Mouse (Mus musculus) cerebellum, adult 2 months (tissue): Measurements from ENCODE around the gene Mff. TPM values are rescaled to one million over a fixed set of nuclear protein-coding genes. Genes with fewer than 3 reads are reported as not detected.

Experiments used
- DNase-seq, 2 experiments: peaks; one replicate each; pipeline ENCODE4 v3.0.0; 2021
- H3K27ac ChIP-seq: fragments of 200-500 bp; 2 replicates; pipeline ENCODE4 v1.5.1; 2012; ENCODE audit warnings: low read length, control low read depth, inconsistent platforms; ENCODE audit not compliant: insufficient read depth
- H3K27me3 ChIP-seq: fragments of 200-500 bp; 2 replicates; pipeline ENCODE4 v1.6.1; 2012; ENCODE audit warnings: inconsistent platforms, mild to moderate bottlenecking, low read length, moderate library complexity; ENCODE audit not compliant: control insufficient read depth, insufficient read depth
- H3K4me1 ChIP-seq: fragments of 200-500 bp; 2 replicates; pipeline ENCODE4 v1.6.1; 2011; ENCODE audit warnings: low read length; ENCODE audit not compliant: control insufficient read depth, insufficient read depth
- H3K4me3 ChIP-seq: fragments of 200-500 bp; replicated peaks from 2 replicates; pipeline ENCODE3; 2011; ENCODE audit warnings: mild to moderate bottlenecking, low read depth, low read length, control low read depth; ENCODE audit not compliant: insufficient read depth
- CTCF ChIP-seq: fragments of 200-500 bp; IDR thresholded peaks from 2 replicates; pipeline ENCODE4 v1.5.1; 2011; ENCODE audit warnings: low read depth, mild to moderate bottlenecking, control low read depth, low read length, moderate library complexity, borderline replicate concordance; ENCODE audit not compliant: insufficient read depth
- POLR2A ChIP-seq: fragments of 200-500 bp; IDR thresholded peaks from 2 replicates; pipeline ENCODE4 v1.6.1; 2011; ENCODE audit warnings: low read length, control low read depth, borderline replicate concordance; ENCODE audit not compliant: insufficient read depth
- WGBS: fragments of 180-500 bp; shearing (Covaris S2); methylation state at CpG from one replicate; pipeline ENCODE4 v1.1.7; 2018; 5-methylcytosine and 5-hydroxymethylcytosine counted together
- polyA plus RNA-seq: library from polyadenylated mRNA; depleted of rRNA; stranded (reverse); fragments of >200 nt; gene quantifications from 2 replicates; pipeline ENCODE4 v1.2.3, GENCODE M21; 2012

The Mff gene
- polyA plus RNA-seq, 1 experiment = 404 TPM

DNA sequence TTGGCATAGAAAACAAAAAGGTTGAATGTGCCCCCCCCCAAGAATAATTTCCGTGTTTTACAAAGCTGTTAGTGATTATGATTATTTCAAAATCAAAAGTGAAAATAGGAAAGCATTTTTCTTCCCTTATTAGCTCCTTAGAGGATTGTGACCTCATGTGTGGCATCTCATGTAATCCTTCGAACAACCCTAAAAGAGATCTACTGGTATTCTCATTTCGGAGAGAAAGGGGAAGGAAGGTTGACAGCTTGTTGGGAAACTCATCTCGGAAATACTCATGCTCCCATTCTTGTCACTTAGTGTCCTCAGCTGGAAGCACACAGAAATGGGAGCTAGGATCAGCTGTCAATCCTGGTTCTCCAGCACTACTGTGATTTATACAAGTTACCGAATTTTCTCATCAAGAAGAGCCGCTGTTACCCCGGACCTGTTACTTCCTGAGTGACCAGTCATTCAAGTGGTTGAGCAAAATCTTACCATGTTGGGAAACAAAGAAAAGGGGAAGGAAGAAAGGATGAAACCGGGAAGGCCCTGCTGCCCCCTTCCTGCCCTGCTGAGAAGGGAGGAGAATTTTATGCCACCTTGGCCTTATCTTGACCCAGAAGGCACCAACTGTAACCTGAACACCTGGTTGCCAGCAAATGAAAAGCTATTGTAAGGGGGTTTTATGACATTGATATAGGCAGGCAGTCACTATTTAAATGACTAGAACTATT is 36.9 kb downstream of the Mff start:
- DNase-seq = no peak
- 92% methylated on average over 8 of the region's 8 CpGs for WGBS
- no peak overlapping the region for H3K27ac ChIP-seq
- no peak overlapping the region for H3K4me3 ChIP-seq
- H3K27me3 ChIP-seq = no peaks in the 10 kb centered on the region
- H3K4me1 ChIP-seq = no peaks in the 10 kb centered on the region
- TF ChIP-seq CTCF (no peak), POLR2A (no peak)

DNA sequence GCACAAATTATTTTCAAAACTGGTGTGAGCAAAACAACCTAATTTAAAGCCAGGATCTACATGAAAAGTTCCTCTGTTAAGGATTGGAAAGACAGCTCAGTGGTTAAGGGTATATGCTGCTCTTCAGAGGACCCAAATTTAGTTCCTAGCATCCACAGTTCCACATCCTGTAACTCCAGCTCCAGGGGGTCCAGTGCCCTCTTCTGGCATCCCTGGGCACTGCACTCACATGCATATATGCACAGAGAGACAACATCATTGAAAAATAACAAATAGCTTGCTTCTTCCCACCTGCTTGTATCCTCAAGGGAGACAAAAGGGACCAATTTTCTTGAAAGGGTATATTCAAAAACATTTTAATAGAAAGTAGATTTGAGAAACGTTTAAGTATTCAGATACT is 37.6 kb downstream of the Mff start:
- WGBS = 85% methylated on average over 1 of the region's 1 CpGs
- Histone ChIP-seq H3K27ac (no peak overlapping the region), H3K4me1 (no peaks in the 10 kb centered on the region), H3K4me3 (no peak overlapping the region), H3K27me3 (no peaks in the 10 kb centered on the region)
- peak; percentile 12; the same call in 1 of the 2 replicates for TF ChIP-seq CTCF
- no peak for TF ChIP-seq POLR2A
- no peak for DNase-seq

DNA sequence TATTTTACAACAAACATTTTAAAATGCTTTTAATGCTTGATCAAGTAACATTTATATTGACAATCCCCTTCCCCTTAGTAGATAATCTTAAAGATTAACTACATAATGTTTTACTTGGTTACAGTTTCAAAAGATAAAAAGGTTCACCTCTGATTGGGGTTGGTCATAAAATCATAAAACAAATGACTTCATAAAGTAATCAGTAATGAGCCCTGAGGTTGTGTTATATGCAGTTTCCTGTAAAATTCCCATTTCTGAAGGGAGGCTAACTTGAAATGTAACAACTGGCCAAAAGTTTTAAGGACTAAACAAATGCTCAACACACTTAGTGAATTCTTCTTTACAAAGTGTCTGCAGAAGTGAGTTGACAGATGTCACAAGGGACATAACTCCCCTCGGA is 41.5 kb downstream of the Mff start:
- no peak overlapping the region for H3K4me3 ChIP-seq
- no peaks in the 10 kb centered on the region for H3K27me3 ChIP-seq
- 21% methylated on average over 1 of the region's 1 CpGs for WGBS
- H3K4me1 ChIP-seq = no peaks in the 10 kb centered on the region
- no peak overlapping the region for H3K27ac ChIP-seq
- DNase-seq = no peak
- TF ChIP-seq POLR2A (no peak), CTCF (no peak)

DNA sequence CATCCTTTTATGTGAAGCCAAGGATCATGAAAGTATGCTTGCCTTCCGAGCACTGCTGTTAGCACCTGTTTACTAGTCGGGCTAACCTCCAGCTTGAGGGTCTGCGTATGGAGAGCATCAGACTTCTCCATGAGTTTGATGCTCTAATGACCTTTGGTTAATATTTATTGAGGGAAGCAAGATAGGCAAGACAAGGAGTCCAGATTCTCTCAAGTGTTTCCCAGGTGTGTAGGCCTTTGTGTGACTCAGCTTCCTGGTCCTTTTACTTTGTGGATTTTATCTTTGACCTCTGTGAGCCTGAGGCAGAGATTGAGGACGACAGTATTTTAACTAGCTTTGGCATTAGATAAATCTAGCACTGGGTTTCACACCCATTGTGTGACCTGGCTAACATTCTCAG is 42.0 kb downstream of the Mff start:
- no peaks in the 10 kb centered on the region for H3K4me1 ChIP-seq

DNA sequence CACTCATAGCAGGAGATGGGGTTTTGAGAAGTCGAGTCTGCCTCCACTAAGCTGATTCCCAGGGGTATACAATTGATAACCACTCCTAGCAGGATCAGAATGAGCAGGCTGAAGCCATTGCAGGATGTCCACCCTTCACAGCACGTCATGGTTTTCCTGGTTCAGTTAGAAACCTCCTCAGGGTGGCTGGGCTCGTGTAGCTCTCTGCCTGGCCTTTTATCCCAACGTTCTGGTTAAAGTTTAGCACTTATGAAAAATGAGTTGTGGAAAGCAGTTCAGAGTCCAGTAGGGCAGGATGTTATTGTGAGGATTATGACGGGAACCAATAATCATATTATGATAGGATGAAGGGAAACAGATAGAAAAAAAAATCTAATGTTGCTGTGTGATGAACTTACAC is 43.6 kb downstream of the Mff start, which contains the start of gene Tm4sf20:
Gene Tm4sf20, minus strand, starts transcription at position 193 of the 400 bp plus-strand sequence.
- no peaks in the 10 kb centered on the region; the same call in 1 of the 2 replicates for H3K4me1 ChIP-seq
- no peak for TF ChIP-seq CTCF
- no peak for TF ChIP-seq POLR2A
- WGBS = 71% methylated on average over 5 of the region's 5 CpGs
- H3K4me3 ChIP-seq = no peak within 1 kb of the TSS
- DNase-seq = no peak
- H3K27me3 ChIP-seq = no peaks in the 10 kb centered on the region
- no peak within 1 kb of the TSS for H3K27ac ChIP-seq

More for the DNA sequence above, 42.0 kb downstream of the Mff start:
- WGBS = 60% methylated on average over 4 of the region's 4 CpGs
- no peak for TF ChIP-seq CTCF
- no peak for TF ChIP-seq POLR2A
- no peak overlapping the region for H3K4me3 ChIP-seq
- H3K27me3 ChIP-seq = no peaks in the 10 kb centered on the region
- H3K27ac ChIP-seq = no peak overlapping the region
- DNase-seq = no peak

DNA sequence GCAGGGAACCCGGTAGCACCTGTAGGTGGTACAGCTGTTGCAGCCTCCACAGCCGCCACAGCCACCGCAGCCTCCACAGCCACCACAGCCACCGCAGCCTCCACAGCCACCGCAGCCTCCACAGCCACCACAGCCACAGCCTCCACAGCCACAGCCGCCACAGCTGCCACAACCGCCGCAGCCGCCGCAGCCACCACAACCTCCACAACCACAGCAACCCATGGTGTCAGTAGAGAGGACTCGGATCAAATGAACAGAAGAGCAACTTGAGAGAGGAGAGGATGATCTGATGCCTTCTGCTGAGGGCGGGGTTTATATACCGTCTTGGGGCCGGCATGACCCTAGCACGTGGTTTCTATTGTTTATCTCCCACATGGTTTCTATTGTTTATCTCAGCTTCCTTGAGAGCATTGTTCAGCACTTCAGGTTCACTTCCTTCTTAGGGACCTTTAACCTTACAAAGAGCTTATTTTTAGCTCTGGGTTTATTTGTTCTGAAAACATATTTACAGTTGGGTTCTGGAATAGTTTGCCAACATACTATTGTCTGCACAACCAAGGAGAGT is 46.4 kb downstream of the Mff start, which contains the start of gene Gm47791:
Gene Gm47791, minus strand, starts transcription at position 222 of the 565 bp plus-strand sequence.
- no peak for DNase-seq
- Histone ChIP-seq H3K27ac (no peak within 1 kb of the TSS), H3K4me1 (no peaks in the 10 kb centered on the region; the same call in 1 of the 2 replicates), H3K27me3 (no peaks in the 10 kb centered on the region), H3K4me3 (no peak within 1 kb of the TSS)
- 88% methylated on average over 15 of the region's 15 CpGs for WGBS
- TF ChIP-seq CTCF (no peak), POLR2A (no peak)

DNA sequence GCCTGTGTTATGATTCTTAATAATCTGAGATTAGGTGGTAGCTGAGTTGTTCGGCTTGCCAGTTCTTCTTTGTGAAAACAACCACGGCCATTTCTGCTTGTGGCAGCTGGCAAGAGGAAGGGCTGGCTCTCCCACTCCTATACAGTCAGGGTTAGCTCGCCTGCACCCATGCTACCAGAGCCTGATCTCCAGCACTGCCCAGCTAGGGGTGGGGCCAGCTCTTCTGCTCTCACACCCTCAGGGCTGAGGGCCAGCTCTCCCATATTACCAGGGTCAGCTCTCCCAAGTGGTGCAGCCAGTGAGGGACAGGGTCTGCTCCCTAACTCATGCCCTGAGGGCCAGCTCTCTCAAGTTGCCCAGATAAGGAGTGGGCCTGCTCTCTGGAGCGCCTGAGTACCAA is 47.7 kb downstream of the Mff start:
- Histone ChIP-seq H3K4me1 (no peaks in the 10 kb centered on the region; the same call in 1 of the 2 replicates), H3K27me3 (no peaks in the 10 kb centered on the region), H3K4me3 (no peak overlapping the region), H3K27ac (no peak overlapping the region)
- no peak for TF ChIP-seq POLR2A
- no peak for TF ChIP-seq CTCF
- DNase-seq = no peak
- WGBS = 75% methylated on average over 4 of the region's 4 CpGs

DNA sequence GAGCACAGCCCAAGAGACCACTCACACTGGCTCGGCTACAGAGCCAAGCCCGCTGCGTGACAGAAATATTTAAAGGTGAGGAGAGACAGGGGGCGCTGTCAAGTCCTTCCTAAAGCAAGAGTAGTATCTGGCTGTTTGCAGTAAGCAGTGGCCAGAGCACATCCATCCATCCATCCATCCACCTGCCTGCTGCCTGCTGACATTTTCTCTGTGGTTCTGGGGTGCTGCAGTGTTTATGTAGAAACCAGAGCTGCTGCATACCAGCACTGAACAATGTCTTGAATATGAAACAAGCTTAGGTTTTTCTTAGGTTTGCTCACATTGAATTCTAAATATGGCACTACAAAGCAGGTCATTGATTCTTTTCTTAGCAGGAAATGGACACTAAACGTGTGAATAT is 48.5 kb downstream of the Mff start:
- Histone ChIP-seq H3K27me3 (no peaks in the 10 kb centered on the region), H3K27ac (no peak overlapping the region), H3K4me1 (no peaks in the 10 kb centered on the region; the same call in 1 of the 2 replicates), H3K4me3 (no peak overlapping the region)
- DNase-seq = no peak
- 72% methylated on average over 5 of the region's 5 CpGs for WGBS
- no peak for TF ChIP-seq POLR2A
- no peak for TF ChIP-seq CTCF
